Mouse (Mus musculus) neural tube, embryonic 13.5 days (tissue): Measurements from ENCODE around the gene Olfr676. TPM values are rescaled to one million over a fixed set of nuclear protein-coding genes. Genes with fewer than 3 reads are reported as not detected.
"Not testable (repeated sequence)": the region's sequence is repeated elsewhere in the genome, so short reads cannot be mapped to it uniquely, and the experiment has no call there.

ENCODE experiments used
- ATAC-seq: fragments of 200-750 bp; cut with Nextera tagmentation; 2 replicates; pipeline ENCODE4 v1.8.0; 2017; ENCODE audit warnings: low read depth, mild to moderate bottlenecking, moderate TSS enrichment, moderate library complexity
- H3K27ac ChIP-seq: fragments of 300-500 bp; sonication (generic); replicated peaks from 2 replicates; pipeline ENCODE4 v1.5.1; 2015; ENCODE audit warnings: moderate library complexity, mild to moderate bottlenecking, inconsistent platforms
- H3K27me3 ChIP-seq: fragments of 300-500 bp; sonication (generic); 2 replicates; pipeline ENCODE4 v1.6.1; 2015; ENCODE audit warnings: mild to moderate bottlenecking, inconsistent platforms
- H3K36me3 ChIP-seq: fragments of 300-500 bp; sonication (generic); 2 replicates; pipeline ENCODE4 v1.6.1; 2015; ENCODE audit warnings: mild to moderate bottlenecking, inconsistent platforms
- H3K4me1 ChIP-seq: fragments of 300-500 bp; sonication (generic); replicated peaks from 2 replicates; pipeline ENCODE4 v1.6.1; 2015; ENCODE audit warnings: inconsistent platforms
- H3K4me2 ChIP-seq: fragments of 300-500 bp; sonication (generic); 2 replicates; pipeline ENCODE4 v1.6.1; 2015; ENCODE audit warnings: inconsistent platforms, mild to moderate bottlenecking, moderate library complexity
- H3K4me3 ChIP-seq: fragments of 300-500 bp; sonication (generic); 2 replicates; pipeline ENCODE4 v1.5.1; 2015; ENCODE audit warnings: mild to moderate bottlenecking, inconsistent platforms
- H3K9ac ChIP-seq: fragments of 300-500 bp; sonication (generic); 2 replicates; pipeline ENCODE4 v1.6.1; 2015; ENCODE audit warnings: moderate library complexity, mild to moderate bottlenecking, inconsistent platforms
- H3K9me3 ChIP-seq: fragments of 300-500 bp; sonication (generic); 2 replicates; pipeline ENCODE4 v1.6.1; 2016; ENCODE audit warnings: inconsistent platforms
- WGBS: fragments of 180-500 bp; shearing (Covaris S2); methylation state at CpG from one replicate; pipeline ENCODE4 v1.1.7; 2015; 5-methylcytosine and 5-hydroxymethylcytosine counted together
- polyA plus RNA-seq: library from polyadenylated mRNA; unstranded; fragments of >200 nt; fragmentation: Nextera tagmentation; extraction: Ambion mirVana; gene quantifications from 2 replicates; pipeline ENCODE4 v1.2.1, GENCODE M21; 2015

Gene Olfr676
- not detected in 2 replicates for polyA plus RNA-seq

GRCm38 (mm10) chr7:105032398-105032797 lies at the start of gene Olfr676:
Gene Olfr676 (plus strand): TSS chr7:105032698.
- ATAC-seq: no peak
- Histone ChIP-seq H3K9me3 (no peaks in the 10 kb centered on the region), H3K9ac (no peak within 1 kb of the TSS), H3K36me3 (no peaks in the 10 kb centered on the region), H3K4me1 (no peaks in the 10 kb centered on the region), H3K4me2 (no peak within 1 kb of the TSS), H3K27me3 (no peaks in the 10 kb centered on the region), H3K27ac (no peak within 1 kb of the TSS), H3K4me3 (no peak within 1 kb of the TSS)

GRCm38 (mm10) chr7:105001929-105002328 lies 30.6 kb upstream of the Olfr676 start, which contains the start of gene Olfr672:
Gene Olfr672 (minus strand): TSS chr7:105002029.
- H3K27ac ChIP-seq: no peak within 1 kb of the TSS
- H3K4me3 ChIP-seq: no peak within 1 kb of the TSS
- H3K36me3 ChIP-seq: no peaks in the 10 kb centered on the region
- no peak within 1 kb of the TSS for H3K4me2 ChIP-seq
- H3K9ac ChIP-seq: no peak within 1 kb of the TSS
- no peaks in the 10 kb centered on the region for H3K27me3 ChIP-seq
- H3K4me1 ChIP-seq: no peaks in the 10 kb centered on the region
- no peaks in the 10 kb centered on the region for H3K9me3 ChIP-seq
- ATAC-seq: no peak

GRCm38 (mm10) chr7:105022530-105022929 lies 10.0 kb upstream of the Olfr676 start:
- H3K9ac ChIP-seq: no peak overlapping the region
- no peaks in the 10 kb centered on the region for H3K36me3 ChIP-seq
- 92% methylated on average over 1 of the region's 1 CpGs for WGBS
- no peaks in the 10 kb centered on the region for H3K4me1 ChIP-seq
- no peak overlapping the region for H3K4me3 ChIP-seq
- no peaks in the 10 kb centered on the region for H3K27me3 ChIP-seq
- no peak for ATAC-seq
- H3K9me3 ChIP-seq: no peaks in the 10 kb centered on the region
- H3K27ac ChIP-seq: no peak overlapping the region
- no peak overlapping the region for H3K4me2 ChIP-seq

GRCm38 (mm10) chr7:105028360-105028759 lies 4.1 kb upstream of the Olfr676 start, which contains the start of gene Olfr675:
Gene Olfr675 (minus strand): TSS chr7:105028460.
- no peak within 1 kb of the TSS for H3K9ac ChIP-seq
- no peak for ATAC-seq
- no peaks in the 10 kb centered on the region for H3K27me3 ChIP-seq
- H3K4me3 ChIP-seq: no peak within 1 kb of the TSS
- no peaks in the 10 kb centered on the region for H3K36me3 ChIP-seq
- 77% methylated on average over 1 of the region's 1 CpGs for WGBS
- no peak within 1 kb of the TSS for H3K27ac ChIP-seq
- no peak within 1 kb of the TSS for H3K4me2 ChIP-seq
- H3K4me1 ChIP-seq: no peaks in the 10 kb centered on the region
- H3K9me3 ChIP-seq: no peaks in the 10 kb centered on the region

- H3K9me3 ChIP-seq, H3K27me3 ChIP-seq, H3K4me2 ChIP-seq, H3K4me1 ChIP-seq, ATAC-seq, H3K27ac ChIP-seq, H3K4me3 ChIP-seq, H3K9ac ChIP-seq, H3K36me3 ChIP-seq: not testable (repeated sequence)
- 50% methylated on average over 5 of the region's 5 CpGs for WGBS
Measured at GRCm38 (mm10) chr7:105033836-105034235, 1.3 kb downstream of the Olfr676 start.

GRCm38 (mm10) chr7:105058951-105059350 lies 26.5 kb downstream of the Olfr676 start:
- Histone ChIP-seq H3K4me2 (no peak overlapping the region), H3K4me1 (no peaks in the 10 kb centered on the region), H3K27me3 (no peaks in the 10 kb centered on the region), H3K36me3 (no peaks in the 10 kb centered on the region), H3K9ac (no peak overlapping the region), H3K9me3 (no peaks in the 10 kb centered on the region), H3K27ac (no peak overlapping the region), H3K4me3 (no peak overlapping the region)
- ATAC-seq: no peak

GRCm38 (mm10) chr7:105064175-105064574 lies 31.7 kb downstream of the Olfr676 start, which contains the start of gene Olfr678:
Gene Olfr678 (plus strand): TSS chr7:105064475.
- Histone ChIP-seq H3K4me3 (no peak within 1 kb of the TSS), H3K36me3 (no peaks in the 10 kb centered on the region), H3K4me1 (no peaks in the 10 kb centered on the region), H3K27me3 (no peaks in the 10 kb centered on the region), H3K4me2 (no peak within 1 kb of the TSS), H3K9ac (no peak within 1 kb of the TSS), H3K27ac (no peak within 1 kb of the TSS), H3K9me3 (no peaks in the 10 kb centered on the region)
- 88% methylated on average over 1 of the region's 1 CpGs for WGBS
- ATAC-seq: no peak

- H3K36me3 ChIP-seq: no peaks in the 10 kb centered on the region
- no peak within 1 kb of the TSS for H3K4me2 ChIP-seq
- H3K4me3 ChIP-seq: no peak within 1 kb of the TSS
- ATAC-seq: no peak
- no peaks in the 10 kb centered on the region for H3K9me3 ChIP-seq
- H3K27ac ChIP-seq: no peak within 1 kb of the TSS
- H3K27me3 ChIP-seq: no peaks in the 10 kb centered on the region
- 64% methylated on average over 1 of the region's 1 CpGs for WGBS
- H3K9ac ChIP-seq: no peak within 1 kb of the TSS
- no peaks in the 10 kb centered on the region for H3K4me1 ChIP-seq
Measured at GRCm38 (mm10) chr7:105080905-105081304, 48.4 kb downstream of the Olfr676 start, which contains the start of gene Olfr679. Gene Olfr679 (plus strand): TSS chr7:105081205.

Other genes with a start within 250 kb of the Olfr676 start
- gene Usp17lb, start 190.1 kb upstream of the Olfr676 start, polyA plus RNA-seq: not detected in 2 replicates
- not detected in 2 replicates for gene Usp17la, start 175.7 kb upstream of the Olfr676 start, polyA plus RNA-seq
- not detected in 2 replicates for gene Olfr665, start 154.7 kb upstream of the Olfr676 start, polyA plus RNA-seq
- not detected in 2 replicates for gene Olfr666, start 136.7 kb upstream of the Olfr676 start, polyA plus RNA-seq
- gene Olfr667, start 111.2 kb upstream of the Olfr676 start, polyA plus RNA-seq: not detected in 2 replicates
- not detected in 2 replicates for gene Olfr668, start 104.6 kb upstream of the Olfr676 start, polyA plus RNA-seq
- gene Olfr669, start 98.5 kb upstream of the Olfr676 start, polyA plus RNA-seq: not detected in 2 replicates
- gene Olfr670, start 70.1 kb upstream of the Olfr676 start, polyA plus RNA-seq: not detected in 2 replicates
- gene Olfr671, start 53.6 kb upstream of the Olfr676 start, polyA plus RNA-seq: not detected in 2 replicates
- not detected in 2 replicates for gene Olfr672, start 30.7 kb upstream of the Olfr676 start, polyA plus RNA-seq
- not detected in 2 replicates for gene Olfr675, start 4.2 kb upstream of the Olfr676 start, polyA plus RNA-seq
- gene Olfr677, start 18.7 kb downstream of the Olfr676 start, polyA plus RNA-seq: not detected in 2 replicates
- gene Olfr678, start 31.8 kb downstream of the Olfr676 start, polyA plus RNA-seq: not detected in 2 replicates
- not detected in 2 replicates for gene Olfr679, start 48.5 kb downstream of the Olfr676 start, polyA plus RNA-seq
- not detected in 2 replicates for gene Olfr680-ps1, start 60.1 kb downstream of the Olfr676 start, polyA plus RNA-seq
- not detected in 2 replicates for gene Olfr681, start 84.1 kb downstream of the Olfr676 start, polyA plus RNA-seq
- not detected in 2 replicates for gene Olfr683, start 114.3 kb downstream of the Olfr676 start, polyA plus RNA-seq
- not detected in 2 replicates for gene Olfr684, start 131.0 kb downstream of the Olfr676 start, polyA plus RNA-seq
- gene Olfr685, start 153.3 kb downstream of the Olfr676 start, polyA plus RNA-seq: not detected in 2 replicates
- not detected in 2 replicates for gene Olfr686, start 174.8 kb downstream of the Olfr676 start, polyA plus RNA-seq